Mouse (Mus musculus) embryonic facial prominence, embryonic 14.5 days (tissue): ENCODE results near the gene Fpgs. TPM values are rescaled to one million over a fixed set of nuclear protein-coding genes. Genes with fewer than 3 reads are reported as not detected.

Source experiments
- ATAC-seq: fragments of 200-750 bp; cut with Nextera tagmentation; 2 replicates; pipeline ENCODE4 v1.8.0; 2017; ENCODE audit warnings: low read depth, moderate number of reproducible peaks, moderate TSS enrichment
- DNase-seq: peaks from one replicate; pipeline ENCODE4 v3.0.0-alpha.2; 2015; ENCODE audit warnings: low spot score
- H3K27ac ChIP-seq: fragments of 300-500 bp; sonication (generic); replicated peaks from 2 replicates; pipeline ENCODE4 v1.5.1; 2014; ENCODE audit warnings: low read depth, mild to moderate bottlenecking, low read length, moderate library complexity
- H3K27me3 ChIP-seq: fragments of 300-500 bp; sonication (generic); replicated peaks from 2 replicates; pipeline ENCODE4 v1.6.1; 2014; ENCODE audit warnings: low read length; ENCODE audit not compliant: control insufficient read depth, insufficient read depth
- H3K36me3 ChIP-seq: fragments of 300-500 bp; sonication (generic); 2 replicates; pipeline ENCODE4 v1.6.1; 2014; ENCODE audit warnings: low read length, mixed read lengths; ENCODE audit not compliant: control insufficient read depth, insufficient read depth
- H3K4me1 ChIP-seq: fragments of 300-500 bp; sonication (generic); 2 replicates; pipeline ENCODE4 v1.6.1; 2014; ENCODE audit warnings: antibody characterized with exemption, low read length; ENCODE audit not compliant: control insufficient read depth, insufficient read depth
- H3K4me2 ChIP-seq: fragments of 300-500 bp; sonication (generic); 2 replicates; pipeline ENCODE4 v1.6.1; 2014; ENCODE audit warnings: low read depth, mild to moderate bottlenecking, low read length, moderate library complexity, mixed read lengths
- H3K4me3 ChIP-seq: fragments of 300-500 bp; sonication (generic); 2 replicates; pipeline ENCODE4 v1.5.1; 2014; ENCODE audit warnings: low read depth, mild to moderate bottlenecking, low read length
- H3K9ac ChIP-seq: fragments of 300-500 bp; sonication (generic); 2 replicates; pipeline ENCODE4 v1.6.1; 2014; ENCODE audit warnings: low read depth, mild to moderate bottlenecking, low read length, moderate library complexity, mixed read lengths
- H3K9me3 ChIP-seq: fragments of 300-500 bp; sonication (generic); 2 replicates; pipeline ENCODE4 v1.6.1; 2016; ENCODE audit warnings: low read length; ENCODE audit not compliant: control insufficient read depth
- WGBS: fragments of 180-500 bp; shearing (Covaris S2); extraction: QIAGEN DNeasy Blood & Tissue Kit; methylation state at CpG from one replicate; pipeline ENCODE4 v1.1.7; 2014; 5-methylcytosine and 5-hydroxymethylcytosine counted together
- polyA plus RNA-seq: library from polyadenylated mRNA; unstranded; fragments of >200 nt; fragmentation: Nextera tagmentation; extraction: Ambion mirVana; gene quantifications from 2 replicates; pipeline ENCODE4 v1.2.1, GENCODE M21; 2014

The Fpgs gene
- polyA plus RNA-seq, 1 experiment from 2014 or later = 28.2 TPM

DNA sequence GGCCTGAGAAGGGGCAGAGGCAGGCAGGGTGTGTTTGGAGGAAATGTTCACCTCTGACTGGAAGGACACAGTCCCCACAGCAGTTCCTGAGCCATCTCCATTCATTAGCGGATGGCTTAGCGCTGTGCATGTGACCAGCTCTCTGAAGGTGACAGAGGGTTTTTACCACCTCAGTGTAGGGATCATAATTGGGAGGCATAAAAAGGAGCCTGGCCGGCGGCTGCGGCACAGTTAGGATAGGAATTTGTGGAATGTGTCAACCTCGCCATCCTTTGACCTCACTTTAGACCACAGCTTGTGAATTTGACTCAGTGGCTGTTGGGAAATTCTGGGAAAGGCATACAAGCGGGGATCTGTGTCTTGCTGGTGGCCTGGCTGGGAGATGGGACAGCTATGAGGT, 50.2 kb downstream of the Fpgs start:
- H3K4me3 ChIP-seq = no peak overlapping the region
- ATAC-seq (0 out of 2 replicates have a peak, but pooled peaks have one; percentile 24), DNase-seq (peak; percentile 11)
- H3K36me3 ChIP-seq = no peaks in the 10 kb centered on the region
- WGBS = 27% methylated on average over 7 of the region's 7 CpGs
- H3K9ac ChIP-seq = 0 out of 2 replicates have a peak overlapping the region, but pooled peaks have one; percentile 25
- peaks cover 22% of the 10 kb centered on the region for H3K4me1 ChIP-seq
- H3K27me3 ChIP-seq = no peaks in the 10 kb centered on the region
- no peak overlapping the region for H3K4me2 ChIP-seq
- no peaks in the 10 kb centered on the region for H3K9me3 ChIP-seq
- 0 out of 2 replicates have a peak overlapping the region, but pooled peaks have one; percentile 21 for H3K27ac ChIP-seq

- H3K9me3 ChIP-seq = no peaks in the 10 kb centered on the region
- H3K27ac ChIP-seq = no peak overlapping the region
- DNase-seq (no peak), ATAC-seq (no peak)
- peak overlapping the region; percentile 58 for H3K4me2 ChIP-seq
- WGBS = 84% methylated on average over 7 of the region's 7 CpGs
- peak overlapping the region; percentile 41 for H3K4me3 ChIP-seq
- H3K36me3 ChIP-seq = no peaks in the 10 kb centered on the region
- no peaks in the 10 kb centered on the region for H3K27me3 ChIP-seq
- H3K4me1 ChIP-seq = peaks cover 16% of the 10 kb centered on the region
- H3K9ac ChIP-seq = peak overlapping the region; percentile 66; the same call in 1 of the 2 replicates
Measured at GRCm38 (mm10) chr2:32647366-32647765, 56.6 kb downstream of the Fpgs start.

- Histone ChIP-seq H3K4me3 (peak within 1 kb of the TSS; percentile 41), H3K27me3 (no peaks in the 10 kb centered on the region), H3K4me2 (peak within 1 kb of the TSS; percentile 58), H3K9ac (peak within 1 kb of the TSS; percentile 66), H3K9me3 (no peaks in the 10 kb centered on the region), H3K4me1 (peaks cover 16% of the 10 kb centered on the region), H3K27ac (peak within 1 kb of the TSS; percentile 85), H3K36me3 (no peaks in the 10 kb centered on the region)
- peak; percentile 81 for DNase-seq
- 55% methylated on average over 26 of the region's 31 CpGs for WGBS
- peak; percentile 76 for ATAC-seq
Measured at GRCm38 (mm10) chr2:32646379-32647056, 57.4 kb downstream of the Fpgs start, which contains the start of gene Eng. Gene Eng, plus strand, starts transcription at chr2:32646595.

DNA sequence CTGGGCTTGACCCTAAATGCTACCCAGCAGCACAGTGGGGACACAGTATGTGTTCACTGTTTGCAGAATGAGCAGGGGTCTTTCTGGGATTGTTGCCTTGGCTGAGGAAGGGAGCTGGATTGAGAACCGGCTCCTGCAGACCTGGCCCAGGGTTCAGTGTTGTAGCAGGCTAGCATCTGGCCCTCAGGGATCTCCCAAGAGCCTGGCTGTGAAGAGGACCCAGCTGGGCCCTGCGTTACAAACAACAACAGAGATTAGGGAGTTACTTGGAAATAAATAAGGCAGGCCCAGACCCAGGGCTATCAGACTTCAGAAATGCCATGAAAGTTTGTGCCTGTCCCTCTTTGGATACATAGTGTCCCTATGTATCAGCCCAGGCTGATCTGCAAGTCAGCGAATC, 58.3 kb downstream of the Fpgs start:
- Histone ChIP-seq H3K4me1 (peaks cover 16% of the 10 kb centered on the region), H3K9me3 (no peaks in the 10 kb centered on the region), H3K27me3 (no peaks in the 10 kb centered on the region), H3K36me3 (no peaks in the 10 kb centered on the region), H3K27ac (peak overlapping the region; percentile 85), H3K9ac (no peak overlapping the region), H3K4me3 (no peak overlapping the region), H3K4me2 (no peak overlapping the region)
- DNase-seq = no peak
- WGBS = 64% methylated on average over 3 of the region's 3 CpGs
- no peak for ATAC-seq

GRCm38 (mm10) chr2:32644799-32645475, 59.0 kb downstream of the Fpgs start:
- Histone ChIP-seq H3K4me3 (no peak overlapping the region), H3K27me3 (no peaks in the 10 kb centered on the region), H3K36me3 (no peaks in the 10 kb centered on the region), H3K9me3 (no peaks in the 10 kb centered on the region), H3K27ac (no peak overlapping the region), H3K9ac (no peak overlapping the region), H3K4me1 (peaks cover 16% of the 10 kb centered on the region), H3K4me2 (no peak overlapping the region)
- ATAC-seq (no peak), DNase-seq (no peak)
- WGBS = 84% methylated on average over 8 of the region's 8 CpGs

DNA sequence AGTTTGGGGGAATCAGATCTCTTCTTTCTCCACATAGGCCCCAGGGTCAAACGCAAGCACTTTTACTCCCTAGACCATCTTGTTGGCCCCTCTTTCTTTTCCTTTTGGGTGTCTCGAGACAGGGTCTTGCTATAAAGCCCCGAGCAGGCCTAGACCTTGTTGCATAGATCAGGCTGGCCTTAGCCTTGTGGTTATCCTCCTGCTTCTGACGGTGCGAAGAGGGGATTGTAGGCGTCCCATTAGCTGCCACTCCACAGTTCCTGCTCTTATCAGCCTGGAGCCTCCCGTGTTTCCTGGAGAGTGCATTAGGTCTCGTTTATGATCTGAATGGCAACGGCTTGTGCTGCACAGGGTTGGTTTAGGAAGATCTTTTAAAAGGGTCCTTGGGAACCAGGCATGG, 59.9 kb downstream of the Fpgs start:
- no peak for ATAC-seq
- H3K36me3 ChIP-seq = no peaks in the 10 kb centered on the region
- WGBS = 75% methylated on average over 9 of the region's 9 CpGs

GRCm38 (mm10) chr2:32642813-32643212, 61.1 kb downstream of the Fpgs start:
- DNase-seq (peak; percentile 22), ATAC-seq (no peak)
- H3K9ac ChIP-seq = no peak overlapping the region
- H3K4me3 ChIP-seq = no peak overlapping the region
- WGBS = 46% methylated on average over 7 of the region's 7 CpGs
- no peaks in the 10 kb centered on the region for H3K36me3 ChIP-seq
- H3K4me1 ChIP-seq = peaks cover 21% of the 10 kb centered on the region
- no peak overlapping the region for H3K27ac ChIP-seq
- H3K27me3 ChIP-seq = no peaks in the 10 kb centered on the region
- H3K4me2 ChIP-seq = no peak overlapping the region
- H3K9me3 ChIP-seq = no peaks in the 10 kb centered on the region

More for the DNA sequence above, 59.9 kb downstream of the Fpgs start:
- no peak overlapping the region for H3K4me2 ChIP-seq
- no peak overlapping the region for H3K4me3 ChIP-seq
- H3K27me3 ChIP-seq = no peaks in the 10 kb centered on the region
- H3K9me3 ChIP-seq = no peaks in the 10 kb centered on the region
- no peak for DNase-seq
- H3K4me1 ChIP-seq = peaks cover 16% of the 10 kb centered on the region
- H3K9ac ChIP-seq = no peak overlapping the region
- no peak overlapping the region for H3K27ac ChIP-seq

- Histone ChIP-seq H3K36me3 (no peaks in the 10 kb centered on the region), H3K9me3 (no peaks in the 10 kb centered on the region), H3K27me3 (no peaks in the 10 kb centered on the region), H3K4me2 (no peak overlapping the region), H3K27ac (no peak overlapping the region), H3K4me1 (peaks cover 17% of the 10 kb centered on the region), H3K4me3 (no peak overlapping the region), H3K9ac (no peak overlapping the region)
- no peak for ATAC-seq
- 83% methylated on average over 5 of the region's 5 CpGs for WGBS
- no peak for DNase-seq
Measured at GRCm38 (mm10) chr2:32641810-32642209, 62.1 kb downstream of the Fpgs start.
